Mouse (Mus musculus) C2C12 (cell line): ENCODE measurements around the gene Map4k5.

Experiments used
- CTCF ChIP-seq: IDR thresholded peaks from one replicate; pipeline ENCODE4 v1.5.1; 2011; ENCODE audit not compliant: control insufficient read depth, insufficient read depth, insufficient read length
- MYOG ChIP-seq: IDR thresholded peaks from one replicate; pipeline ENCODE4 v1.6.1; 2011; ENCODE audit not compliant: control insufficient read depth, insufficient read length; ENCODE audit errors: extremely low read depth

DNA sequence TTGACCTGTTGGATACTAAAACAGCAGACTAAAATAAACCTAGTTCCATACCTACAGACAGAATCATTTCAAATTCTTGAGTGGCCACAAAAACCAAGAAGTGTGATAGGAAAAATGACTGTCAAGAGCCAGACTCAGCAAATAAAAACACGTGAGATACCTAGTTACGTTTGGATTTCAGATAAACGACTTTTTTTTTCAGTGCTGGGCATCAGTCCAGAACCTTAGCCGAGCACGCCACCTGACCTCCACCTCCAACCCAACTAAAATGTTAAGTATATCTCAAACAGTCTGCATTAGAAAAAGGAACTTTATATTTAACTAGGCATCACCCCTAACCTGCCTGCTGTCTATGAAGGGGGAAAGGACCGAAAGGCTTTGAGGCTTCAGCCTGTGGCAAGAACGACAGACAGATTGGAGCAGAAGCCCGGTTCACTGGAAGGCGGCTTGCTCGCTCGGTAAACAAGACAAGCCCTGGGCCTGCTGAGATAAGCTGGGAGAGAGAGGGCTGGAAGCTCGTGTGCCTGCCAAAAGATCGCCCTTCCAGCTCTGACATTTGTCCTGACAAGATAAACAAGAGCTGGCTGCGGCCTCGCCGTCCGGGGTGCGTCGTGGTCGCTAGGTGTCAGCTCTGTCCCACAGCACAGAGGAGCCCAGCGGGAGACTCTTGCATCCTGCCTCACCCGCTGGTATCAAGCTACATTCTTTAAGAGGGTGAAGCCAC lies 135.4 kb downstream of the Map4k5 start:
- peak; percentile 87 for TF ChIP-seq CTCF
- no peak for TF ChIP-seq MYOG
